ENCODE assay signal across 9 mouse cellular contexts in genomic region chr7:116131390-116131789, GRCm38 (mm10). TPM values are rescaled to one million over a fixed set of nuclear protein-coding genes. Genes with fewer than 3 reads are reported as not detected.
DNase-seq lines count a peak whose midpoint lies in the region; ATAC-seq lines count a peak whose summit lies in the region.
"Had no signal": no experiment of that assay in that cellular context is flagged by ENCODE, and none has a peak within 500 bp of the region (broad histone marks: within the 10 kb centered on the region; RNA-seq: fewer than 3 reads in every experiment).

No protein-coding gene starts in this region.

- H3K4me2 ChIP-seq in hindbrain, embryonic 12.5 days (replicated peaks): no peak overlapping the region
- no peak overlapping the region for H3K4me2 ChIP-seq in embryonic facial prominence, embryonic 14.5 days (ENCODE audit: low read depth, low read length)
- no peak overlapping the region for H3K4me2 ChIP-seq in midbrain, embryonic 11.5 days

- H3K9ac ChIP-seq in hindbrain, embryonic 12.5 days: no peak overlapping the region
- no peak overlapping the region for H3K9ac ChIP-seq in embryonic facial prominence, embryonic 14.5 days (ENCODE audit: low read depth, low read length)
- peak overlapping the region; percentile 12; the same call in 1 of the 2 replicates for H3K9ac ChIP-seq in midbrain, embryonic 11.5 days (ENCODE audit: low read length)

- H3K27ac ChIP-seq in hindbrain, embryonic 10.5 days: peak overlapping the region; percentile 47
- no peak overlapping the region for H3K27ac ChIP-seq in hindbrain, embryonic 12.5 days
- no peak overlapping the region for H3K27ac ChIP-seq in embryonic facial prominence, embryonic 14.5 days (replicated peaks; ENCODE audit: low read depth, low read length)
- H3K27ac ChIP-seq in midbrain, embryonic 11.5 days (ENCODE audit: low read depth, low read length): no peak overlapping the region; the same call in 1 of the 2 replicates

- H3K4me3 ChIP-seq in hindbrain, embryonic 10.5 days: no peak overlapping the region
- no peak overlapping the region for H3K4me3 ChIP-seq in hindbrain, embryonic 12.5 days
- no peak overlapping the region for H3K4me3 ChIP-seq in embryonic facial prominence, embryonic 14.5 days (ENCODE audit: low read depth, low read length)
- no peak overlapping the region for H3K4me3 ChIP-seq in midbrain, embryonic 11.5 days (ENCODE audit: low read depth, low read length)

- H3K27me3 ChIP-seq in hindbrain, embryonic 10.5 days (ENCODE audit: insufficient read depth, poor library complexity, severe bottlenecking): no peaks in the 10 kb centered on the region
- no peaks in the 10 kb centered on the region for H3K27me3 ChIP-seq in hindbrain, embryonic 12.5 days
- H3K27me3 ChIP-seq in embryonic facial prominence, embryonic 14.5 days (replicated peaks; ENCODE audit: control insufficient read depth, insufficient read depth, low read length): no peaks in the 10 kb centered on the region
- H3K27me3 ChIP-seq in midbrain, embryonic 11.5 days (ENCODE audit: control insufficient read depth, insufficient read depth, low read length): no peaks in the 10 kb centered on the region

- no peaks in the 10 kb centered on the region for H3K9me3 ChIP-seq in hindbrain, embryonic 10.5 days
- no peaks in the 10 kb centered on the region for H3K9me3 ChIP-seq in hindbrain, embryonic 12.5 days (replicated peaks)
- H3K9me3 ChIP-seq in embryonic facial prominence, embryonic 14.5 days (ENCODE audit: control insufficient read depth, low read length): no peaks in the 10 kb centered on the region
- no peaks in the 10 kb centered on the region for H3K9me3 ChIP-seq in midbrain, embryonic 11.5 days (ENCODE audit: control insufficient read depth, low read length)

- H3K36me3 ChIP-seq in hindbrain, embryonic 10.5 days: peaks cover 63% of the 10 kb centered on the region
- no peaks in the 10 kb centered on the region for H3K36me3 ChIP-seq in hindbrain, embryonic 12.5 days
- no peaks in the 10 kb centered on the region for H3K36me3 ChIP-seq in embryonic facial prominence, embryonic 14.5 days (ENCODE audit: control insufficient read depth, insufficient read depth, low read length)
- peaks cover 5% of the 10 kb centered on the region; the same call in 1 of the 2 replicates for H3K36me3 ChIP-seq in midbrain, embryonic 11.5 days (ENCODE audit: control insufficient read depth, insufficient read depth, low read length)

- WGBS in hindbrain, embryonic 10.5 days: 30% methylated on average over 4 of the region's 4 CpGs
- WGBS in hindbrain, embryonic 12.5 days: 30% methylated on average over 4 of the region's 4 CpGs
- WGBS in embryonic facial prominence, embryonic 14.5 days: 18% methylated on average over 4 of the region's 4 CpGs
- WGBS in midbrain, embryonic 11.5 days: 30% methylated on average over 4 of the region's 4 CpGs

- no peak for ATAC-seq in hindbrain, embryonic 12.5 days (ENCODE audit: low FRiP score)
- no peak for ATAC-seq in embryonic facial prominence, embryonic 14.5 days (ENCODE audit: low read depth)
- no peak for ATAC-seq in midbrain, embryonic 11.5 days (ENCODE audit: low FRiP score)

- DNase-seq in hindbrain, embryonic 10.5 days (ENCODE audit: low spot score): peak; percentile 27
- peak; percentile 23 for DNase-seq in NIH3T3 (ENCODE audit: low read depth)
- peak; percentile 61 for DNase-seq in embryonic facial prominence, embryonic 14.5 days (ENCODE audit: low spot score)
- peak; percentile 84 for DNase-seq in midbrain, embryonic 11.5 days (ENCODE audit: low spot score, missing footprints)
- no peak for DNase-seq in spleen, postnatal 14 days (ENCODE audit: low spot score in 2 of 2)
- no peak for DNase-seq in kidney, adult 18-20 months
- DNase-seq in gastrocnemius, postnatal 4 days (ENCODE audit: low spot score in 2 of 2): no peak

- peaks cover 6% of the 10 kb centered on the region for H3K4me1 ChIP-seq in hindbrain, embryonic 10.5 days (replicated peaks)
- H3K4me1 ChIP-seq in hindbrain, embryonic 12.5 days: peaks cover 5% of the 10 kb centered on the region; the same call in 1 of the 2 replicates
- H3K4me1 ChIP-seq in embryonic facial prominence, embryonic 14.5 days (ENCODE audit: control insufficient read depth, insufficient read depth, low read length): no peaks in the 10 kb centered on the region
- no peaks in the 10 kb centered on the region for H3K4me1 ChIP-seq in midbrain, embryonic 11.5 days (ENCODE audit: control insufficient read depth, insufficient read depth, low read length)

RNA-seq across cellular contexts. Expression of gene Gm4353, which starts 47.0 kb away (rescaled TPM):
- polyA plus RNA-seq in hindbrain, embryonic 10.5 days (2016; fragmentation: Nextera tagmentation; extraction: Ambion mirVana): 0.71 and 0.90 TPM in 2 replicates
- polyA plus RNA-seq in hindbrain, embryonic 12.5 days (2016; fragmentation: Nextera tagmentation; extraction: Ambion mirVana): 0.41 and 0.90 TPM in 2 replicates
- 0.43 and 0.88 TPM in 2 replicates for polyA plus RNA-seq in embryonic facial prominence, embryonic 14.5 days (2014; fragmentation: Nextera tagmentation; extraction: Ambion mirVana)
- polyA plus RNA-seq in midbrain, embryonic 11.5 days (2014; fragmentation: Nextera tagmentation; extraction: Ambion mirVana): 0.36 and 0.66 TPM in 2 replicates
- 1 to 10 TPM; 2.0 to 2.7 TPM for total RNA-seq in gastrocnemius, postnatal 4 days (2021)
- total RNA-seq: neutrophil, adult 5-6 weeks had no signal

Comparison
In these comparisons a context has a peak if more than half of its experiments do, and no peak if none do; other contexts are left out.
1. DNase-seq: peak in hindbrain, embryonic 10.5 days (single experiment), NIH3T3 (single experiment), embryonic facial prominence, embryonic 14.5 days (single experiment) and midbrain, embryonic 11.5 days (single experiment); none in spleen, postnatal 14 days (0 of 2), kidney, adult 18-20 months (single experiment) and gastrocnemius, postnatal 4 days (0 of 2).